Mouse (Mus musculus) left cerebral cortex, postnatal 25 days (tissue): ENCODE data around the gene Slc39a9. TPM values are rescaled to one million over a fixed set of nuclear protein-coding genes. Genes with fewer than 3 reads are reported as not detected.
A peak's percentile ranks its signal among the peaks of the same experiment; 100 is the strongest.

ENCODE experiments used
- DNase-seq, 2 experiments: peaks; one replicate each; pipeline ENCODE4 v3.0.0; 2022; ENCODE audit warnings: low spot score in 2 of 2, mixed read lengths in 1 of 2
- intact Hi-C: fragments of 180-260 bp; cut with DNase I; formaldehyde crosslinking; loops from one replicate; pipeline ENCODE4 v1.15.1; 2025
- total RNA-seq, 2 experiments: library from RNA; stranded (reverse); gene quantifications; 2 replicates each; pipeline ENCODE4 v1.2.3; 2021

Slc39a9 gene
- total RNA-seq, 2 experiments from 2014 or later, result 40.5 to 43.4 TPM

DNA sequence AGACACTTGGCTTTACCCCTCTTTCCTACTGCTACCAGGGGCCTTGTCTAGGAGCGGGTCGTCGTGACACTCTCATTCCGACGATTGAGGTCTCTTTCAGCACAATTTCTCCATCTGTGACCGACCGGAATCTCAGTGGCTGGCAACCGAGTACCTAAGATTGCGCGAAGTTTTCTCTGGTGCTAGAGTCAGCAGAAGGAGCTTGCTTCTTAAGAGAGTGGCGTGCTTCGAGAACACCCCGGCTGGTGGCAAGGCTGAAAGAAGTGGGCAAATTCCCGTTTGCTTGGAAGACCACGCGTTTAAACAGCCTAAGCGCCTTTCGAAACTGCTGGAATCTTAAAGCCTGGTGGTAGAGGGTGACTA, 804 bp downstream of the Slc39a9 start:
- DNase-seq, result no peak
- intact Hi-C loops, result loop anchor here (2.0 to 10.0 kb wide), 2 partner anchors 126 to 480 kb away; partner anchors contain the start of gene Galnt16

DNA sequence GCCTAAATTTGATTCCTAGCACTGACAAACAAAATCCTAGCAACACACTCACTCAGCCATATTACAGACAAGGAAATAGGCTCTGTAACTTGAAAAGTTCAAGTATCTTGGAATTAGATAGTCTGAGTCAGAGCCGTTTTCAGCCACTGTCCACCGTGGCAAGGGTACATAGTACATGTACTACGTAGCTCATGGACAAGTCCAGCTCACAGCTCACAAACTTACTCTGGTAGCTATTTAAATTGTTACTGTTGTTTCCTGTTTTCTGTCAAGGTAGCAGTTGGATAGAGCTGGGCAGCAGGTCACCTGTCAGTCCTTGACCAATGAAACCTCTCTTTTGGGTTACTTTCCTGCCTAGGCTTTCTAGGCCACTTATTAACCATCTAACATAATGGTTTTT, 2.7 kb downstream of the Slc39a9 start:
- intact Hi-C loops, result loop anchor here (10.0 kb wide), 1 partner anchor 482 kb away; no protein-coding TSS in a partner anchor
- DNase-seq, result no peak

DNA sequence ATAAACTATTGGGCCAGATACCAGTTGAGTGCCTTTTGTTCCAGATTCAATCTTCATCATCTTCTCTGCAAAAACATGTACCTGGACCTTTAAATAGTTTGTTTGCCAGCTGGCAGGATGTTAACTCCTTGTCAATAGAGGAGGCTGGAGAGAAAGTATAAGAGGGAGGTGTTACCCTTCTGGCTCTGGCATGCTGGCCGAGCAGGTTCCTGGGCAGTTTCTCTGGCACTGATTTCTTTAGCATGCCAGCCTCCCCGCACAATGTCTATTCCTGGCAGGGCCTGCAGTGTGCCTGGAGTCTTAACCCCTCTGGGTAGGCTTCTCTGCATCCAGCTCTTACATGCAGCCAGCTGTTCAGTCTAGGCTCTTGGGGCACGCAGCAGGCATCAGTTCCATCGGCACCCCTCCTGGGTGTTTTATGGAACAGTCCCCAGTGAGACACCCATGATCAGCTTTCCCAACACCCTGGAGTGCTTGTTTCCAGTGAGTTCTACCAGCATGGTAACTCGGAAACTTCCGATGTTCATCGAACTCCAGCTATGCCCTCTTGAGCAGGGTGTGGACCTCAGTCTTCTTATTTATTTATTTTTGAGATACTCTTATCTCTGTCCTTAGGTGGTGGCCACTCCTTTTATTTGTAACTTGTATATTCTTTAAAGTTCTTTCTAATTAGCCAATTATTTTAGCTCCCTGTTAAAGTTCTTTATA, 10.4 kb downstream of the Slc39a9 start:
- intact Hi-C loops, result no loop called here
- no peak for DNase-seq

DNA sequence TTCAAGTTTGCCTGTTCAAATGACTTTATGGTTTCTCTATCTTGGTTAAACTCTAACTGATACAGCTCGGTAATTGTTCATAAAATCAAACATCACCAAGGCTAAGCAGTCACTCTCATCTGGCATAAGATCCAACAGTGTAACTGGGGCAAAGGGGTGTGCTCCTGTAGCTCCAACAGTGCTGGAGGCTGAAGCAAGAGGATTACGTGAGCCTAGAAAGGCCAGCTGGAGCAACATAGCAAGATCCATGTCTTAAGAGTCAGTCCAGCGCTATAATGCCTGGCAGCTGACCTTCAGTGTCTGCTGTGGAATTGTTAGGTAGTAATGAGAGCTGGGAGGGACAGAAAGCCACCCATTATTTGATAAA, 11.0 kb downstream of the Slc39a9 start:
- DNase-seq, result no peak
- intact Hi-C loops, result no loop called here

DNA sequence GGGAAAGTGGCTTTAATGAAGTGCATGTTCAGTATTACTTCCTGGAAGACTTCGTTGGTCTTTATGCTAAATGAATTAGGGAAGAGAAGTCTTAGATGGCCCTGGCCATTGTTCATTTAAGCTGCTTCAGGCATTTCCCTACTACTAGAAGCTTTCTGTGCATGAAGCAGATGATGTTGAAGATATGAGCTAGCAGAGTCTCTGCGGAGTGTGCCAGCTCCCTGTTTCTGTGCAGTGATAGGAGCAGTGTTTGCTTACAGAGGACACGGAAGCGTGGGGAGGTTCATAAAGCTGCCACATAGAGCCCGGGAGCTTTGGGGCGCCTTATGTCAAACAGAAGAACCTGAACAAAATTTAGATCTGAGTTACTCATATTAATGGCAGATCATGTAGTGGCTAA, 15.0 kb downstream of the Slc39a9 start:
- DNase-seq, result no peak
- intact Hi-C loops, result no loop called here

DNA sequence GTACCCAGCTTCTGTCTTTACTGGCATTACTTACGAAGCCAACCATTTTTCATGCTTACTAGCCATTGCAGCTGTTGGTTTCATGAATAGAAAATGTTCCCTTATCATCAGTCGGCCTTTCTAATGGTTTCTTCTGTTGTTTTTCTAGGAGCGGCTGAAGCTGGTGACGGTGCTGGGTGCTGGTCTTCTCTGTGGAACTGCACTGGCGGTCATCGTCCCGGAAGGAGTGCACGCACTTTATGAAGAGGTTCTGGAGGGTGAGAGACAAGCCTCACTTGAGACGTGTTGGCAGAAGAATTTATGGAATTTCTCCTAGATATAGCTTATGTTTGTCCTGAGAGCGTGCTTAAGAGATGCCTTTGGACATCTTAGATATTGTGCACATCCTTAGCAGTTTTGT, 18.6 kb downstream of the Slc39a9 start:
- DNase-seq, result no peak
- intact Hi-C loops, result no loop called here

DNA sequence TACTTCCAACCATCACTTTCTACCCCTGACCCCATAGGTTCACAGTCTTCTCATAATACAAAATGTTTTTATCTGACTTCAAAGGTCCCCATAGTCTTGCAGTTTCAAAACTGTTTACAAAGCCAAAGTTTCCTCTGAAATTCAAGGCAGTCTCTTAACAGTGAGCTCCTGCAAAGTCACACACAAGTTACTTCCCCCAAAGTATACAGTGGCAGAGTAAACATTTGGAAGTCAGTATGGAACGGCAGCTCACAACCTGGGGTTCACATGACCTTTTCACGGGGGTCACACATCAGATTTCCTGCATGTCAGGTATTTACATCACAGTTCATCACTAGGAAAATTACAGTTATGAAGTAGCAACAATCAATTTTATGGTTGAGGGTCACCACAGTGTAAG, 20.3 kb downstream of the Slc39a9 start:
- no peak for DNase-seq
- intact Hi-C loops, result no loop called here

DNA sequence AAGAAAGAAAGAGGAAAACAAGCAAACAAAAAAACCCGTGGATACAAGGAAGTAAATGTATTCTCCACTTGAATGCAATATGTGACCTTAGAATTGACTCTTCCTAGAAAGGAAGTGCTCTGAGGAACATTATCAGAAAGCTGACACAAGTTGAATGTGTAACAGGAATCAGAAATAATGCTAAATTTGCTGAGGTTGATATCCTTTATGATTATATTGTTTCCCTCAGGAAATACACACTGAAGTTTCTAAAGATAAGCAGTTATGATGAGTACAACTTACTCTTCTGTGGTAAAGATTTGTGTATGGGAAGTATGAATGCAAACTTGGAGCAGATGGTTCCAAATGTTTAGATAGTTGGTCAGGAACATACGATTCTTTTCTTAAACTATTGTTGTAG, 24.7 kb downstream of the Slc39a9 start:
- DNase-seq, result no peak
- intact Hi-C loops, result no loop called here

DNA sequence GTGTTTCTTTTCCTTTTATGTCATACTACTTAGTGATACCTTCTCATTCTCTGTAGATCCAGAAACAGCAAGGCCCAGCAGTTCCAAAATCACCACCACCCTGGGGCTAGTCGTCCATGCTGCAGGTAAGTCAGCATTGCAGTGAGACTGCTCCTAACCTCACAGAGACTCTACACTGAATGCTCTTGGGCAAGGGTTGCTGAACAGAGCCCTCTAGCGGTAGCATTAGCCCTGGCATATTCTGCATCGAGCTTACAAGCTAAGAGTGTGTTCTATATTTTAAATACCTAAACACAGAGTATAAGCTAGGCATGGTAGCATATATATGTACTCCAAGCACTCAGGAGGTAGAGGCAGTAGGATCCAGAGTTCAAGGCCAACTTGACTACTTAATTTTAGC, 29.5 kb downstream of the Slc39a9 start:
- intact Hi-C loops, result no loop called here
- peak; percentile 58 to 72 for DNase-seq

DNA sequence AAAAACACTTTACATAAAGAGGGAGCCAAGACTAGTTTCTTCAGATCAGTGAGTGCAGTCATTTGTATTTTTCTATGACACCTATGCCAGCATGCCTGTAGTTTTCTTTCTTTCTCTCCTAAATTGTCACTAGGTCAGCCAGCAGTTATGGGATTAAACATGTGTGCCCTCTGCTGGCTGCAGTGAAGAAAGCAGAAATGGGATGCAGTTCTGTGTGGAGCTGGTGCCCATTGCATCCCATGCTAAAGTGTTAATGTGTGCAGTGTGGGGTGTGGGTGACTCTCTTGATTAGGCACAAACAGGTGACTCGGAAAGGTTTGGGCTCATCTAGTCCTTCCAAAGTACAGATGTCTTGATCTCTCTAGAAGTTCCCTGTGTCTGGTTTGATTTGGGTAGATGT, 37.7 kb downstream of the Slc39a9 start:
- DNase-seq, result peak; percentile 42 to 49
- intact Hi-C loops, result loop anchor here (2.0 to 5.0 kb wide), 2 partner anchors 41 to 183 kb away; no protein-coding TSS in a partner anchor

DNA sequence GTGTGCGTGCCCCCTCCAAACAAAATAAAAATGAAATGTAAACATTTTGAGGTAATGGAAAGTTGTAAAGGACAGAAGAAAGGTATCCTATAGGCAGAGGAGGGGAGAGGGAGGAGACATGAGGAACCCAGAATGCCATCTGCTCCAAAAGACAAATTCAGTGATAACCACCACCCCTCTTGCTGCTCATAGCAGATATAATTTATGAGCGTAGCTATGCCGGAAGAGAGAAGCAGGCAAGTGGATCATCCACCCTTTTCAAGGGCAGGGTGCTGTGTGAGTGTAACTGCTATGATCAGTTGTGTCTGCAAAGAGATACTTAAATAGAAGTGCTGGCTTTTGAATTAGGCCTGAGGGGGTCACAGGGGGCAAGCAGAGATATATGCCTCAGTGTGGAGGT, 39.9 kb downstream of the Slc39a9 start:
- intact Hi-C loops, result loop anchor here (5.0 kb wide), 1 partner anchor 39 kb away; no protein-coding TSS in a partner anchor

DNA sequence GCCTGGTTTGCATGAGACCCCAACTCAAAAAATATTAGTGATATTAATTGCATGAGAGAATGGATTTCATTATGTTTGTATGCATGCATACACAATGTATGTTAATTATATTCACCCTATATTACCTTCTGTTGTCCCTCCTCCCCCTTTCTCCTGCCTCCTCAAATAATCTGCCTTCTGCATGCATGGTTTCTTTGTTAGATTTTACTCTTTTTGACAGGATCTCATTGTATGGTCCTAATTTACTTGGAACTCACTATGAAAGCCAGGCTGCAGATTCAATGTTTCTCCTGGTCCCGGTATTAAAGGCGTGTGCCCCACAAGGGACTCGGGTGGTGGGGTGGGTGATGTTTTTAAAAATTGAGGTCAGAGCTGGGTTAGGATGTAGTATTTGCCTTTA, 40.6 kb downstream of the Slc39a9 start:
- intact Hi-C loops, result loop anchor here (5.0 kb wide), 1 partner anchor 38 kb away; no protein-coding TSS in a partner anchor
- no peak for DNase-seq

More for the DNA sequence above, 39.9 kb downstream of the Slc39a9 start:
- no peak for DNase-seq

DNA sequence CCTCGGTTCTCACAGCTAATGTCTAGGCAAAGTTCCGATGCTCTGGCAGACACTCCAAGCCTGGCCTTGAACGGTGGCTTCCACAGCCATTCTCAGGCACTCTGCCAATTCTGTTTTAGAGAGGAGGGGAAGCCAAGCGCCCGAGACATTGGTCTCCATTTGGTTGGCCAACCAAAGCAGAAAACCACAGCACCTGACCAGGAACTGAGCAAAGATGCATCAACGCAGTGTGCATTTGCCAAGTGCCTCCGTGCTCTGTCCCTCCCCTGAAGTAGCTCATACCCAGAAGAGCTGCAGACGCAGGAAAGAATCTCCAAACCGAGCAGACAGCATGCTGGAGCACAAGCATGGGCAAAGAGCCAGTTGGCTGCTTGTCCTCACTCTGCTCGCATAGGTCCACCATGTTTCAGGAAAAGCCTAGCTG, 44.1 kb downstream of the Slc39a9 start:
- intact Hi-C loops, result no loop called here
- peak in 1 of 2 experiments; percentile 14 for DNase-seq

DNA sequence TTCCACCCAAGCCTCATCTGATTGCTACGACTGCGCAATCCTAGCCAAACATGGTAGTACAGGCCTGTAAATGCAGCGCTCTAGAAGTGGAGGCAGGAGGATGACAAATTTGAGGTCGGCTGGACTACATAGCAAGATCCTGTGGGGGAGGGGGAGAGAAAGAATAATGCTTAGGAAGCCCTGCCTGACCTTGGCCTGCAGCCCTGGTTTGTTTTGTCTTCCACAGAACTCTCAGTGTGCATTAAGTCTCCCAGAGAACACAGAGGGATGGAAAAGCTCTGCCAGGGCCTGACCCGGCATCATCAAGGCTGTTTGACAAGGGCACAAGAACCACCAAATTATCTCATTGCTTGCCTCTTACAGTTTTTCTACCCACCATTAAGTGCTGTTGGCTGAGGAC, 46.0 kb downstream of the Slc39a9 start:
- no peak for DNase-seq
- intact Hi-C loops, result no loop called here

DNA sequence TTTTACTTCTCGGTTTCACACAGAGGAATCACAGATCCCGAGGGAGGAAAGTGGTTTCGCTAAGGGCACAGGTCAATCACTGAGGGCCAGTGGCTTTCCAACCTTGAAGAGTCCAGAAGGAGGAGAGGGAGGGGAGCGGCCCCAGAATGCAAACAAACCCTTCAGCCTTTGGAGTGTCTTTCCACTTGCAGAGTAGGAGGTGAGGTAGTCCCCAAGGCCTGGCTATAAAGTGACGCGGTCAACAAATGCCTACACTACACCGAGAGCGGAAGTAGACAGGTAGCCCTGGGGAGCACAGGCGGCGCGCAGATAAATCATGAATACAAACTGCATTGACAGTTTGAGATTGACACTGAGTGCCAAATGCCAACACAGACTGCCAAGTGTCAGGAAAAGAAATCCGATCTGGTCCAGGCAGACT, 48.0 kb downstream of the Slc39a9 start:
- intact Hi-C loops, result no loop called here
- DNase-seq, result no peak

DNA sequence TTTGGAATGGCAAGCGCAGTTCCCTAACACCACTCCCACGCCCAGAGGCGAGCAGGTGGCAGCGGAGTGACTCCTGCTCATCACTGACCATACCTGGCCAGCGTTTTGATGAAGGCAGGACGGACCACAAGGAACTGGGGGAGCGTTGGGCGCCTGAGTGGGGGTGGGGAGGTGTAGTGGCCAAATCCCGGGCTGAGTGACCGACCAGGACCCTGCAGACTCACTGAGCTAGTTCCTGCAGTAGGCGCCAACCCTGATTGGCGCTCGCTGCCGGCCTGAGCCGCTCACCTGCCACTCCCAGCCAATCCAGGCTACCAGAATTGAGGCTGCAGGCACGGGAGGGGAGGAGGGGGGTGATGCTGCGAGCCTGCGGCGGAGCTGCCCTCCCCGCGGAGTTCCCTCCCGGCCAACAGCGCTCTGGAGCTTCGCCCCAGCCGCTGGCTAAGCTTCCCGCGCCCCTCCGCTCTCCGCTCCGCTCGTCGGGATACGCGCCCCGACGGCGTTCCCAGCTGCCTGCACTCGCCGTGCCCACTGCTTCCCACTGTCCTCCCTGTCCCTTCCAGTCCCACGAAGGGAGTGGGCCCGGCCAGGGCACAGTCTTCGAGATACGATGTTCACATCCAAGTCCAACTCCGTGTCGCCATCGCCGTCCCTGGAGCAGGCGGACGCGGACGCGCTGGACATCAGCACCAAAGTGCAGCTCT, 48.7 kb downstream of the Slc39a9 start, which contains the start of gene Plekhd1:
Plekhd1 (plus strand) TSS at position 323 of the 704 bp plus-strand sequence.
- intact Hi-C loops, result no loop called here
- DNase-seq, result peak; percentile 5 to 23

DNA sequence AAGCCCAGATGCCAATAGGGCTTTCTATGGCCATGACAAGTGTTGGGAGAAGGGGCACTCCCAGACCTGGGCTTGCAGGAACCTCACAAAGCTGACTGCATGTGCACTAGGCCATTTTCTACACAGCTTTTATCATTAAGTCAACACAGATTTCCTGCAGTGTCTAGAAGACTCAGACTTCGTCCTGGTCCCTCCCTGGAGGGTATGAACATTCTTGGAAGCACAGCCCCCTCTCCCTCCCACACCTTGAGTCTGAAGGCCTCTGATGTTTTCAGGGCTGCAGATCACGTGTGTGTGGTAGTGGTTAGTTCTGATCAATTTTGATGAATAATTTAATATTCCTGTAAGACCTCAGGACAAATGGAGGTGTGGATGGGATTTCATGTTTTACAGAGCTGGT, 50.0 kb downstream of the Slc39a9 start:
- no peak for DNase-seq
- intact Hi-C loops, result no loop called here

DNA sequence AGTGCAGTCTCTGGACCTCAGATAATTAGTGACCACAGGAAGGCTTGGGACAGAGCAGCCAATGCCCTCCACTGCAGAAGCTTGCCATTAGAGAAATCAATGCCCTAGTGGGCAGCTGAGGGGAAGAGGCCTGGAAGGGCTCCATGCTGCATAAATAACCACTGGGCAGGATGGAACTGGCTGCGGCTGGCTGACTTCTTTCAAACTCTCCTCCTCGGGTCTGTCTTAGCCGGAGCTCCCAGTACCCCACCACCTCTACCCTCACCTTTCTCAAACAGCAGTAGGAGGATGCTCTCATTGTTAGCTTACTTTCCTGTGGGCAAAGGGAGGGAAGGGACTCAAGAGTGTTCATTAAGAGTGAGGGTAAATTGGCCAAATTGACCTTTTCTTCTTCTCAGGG, 51.3 kb downstream of the Slc39a9 start:
- intact Hi-C loops, result no loop called here
- peak in 1 of 2 experiments; percentile 16 for DNase-seq

DNA sequence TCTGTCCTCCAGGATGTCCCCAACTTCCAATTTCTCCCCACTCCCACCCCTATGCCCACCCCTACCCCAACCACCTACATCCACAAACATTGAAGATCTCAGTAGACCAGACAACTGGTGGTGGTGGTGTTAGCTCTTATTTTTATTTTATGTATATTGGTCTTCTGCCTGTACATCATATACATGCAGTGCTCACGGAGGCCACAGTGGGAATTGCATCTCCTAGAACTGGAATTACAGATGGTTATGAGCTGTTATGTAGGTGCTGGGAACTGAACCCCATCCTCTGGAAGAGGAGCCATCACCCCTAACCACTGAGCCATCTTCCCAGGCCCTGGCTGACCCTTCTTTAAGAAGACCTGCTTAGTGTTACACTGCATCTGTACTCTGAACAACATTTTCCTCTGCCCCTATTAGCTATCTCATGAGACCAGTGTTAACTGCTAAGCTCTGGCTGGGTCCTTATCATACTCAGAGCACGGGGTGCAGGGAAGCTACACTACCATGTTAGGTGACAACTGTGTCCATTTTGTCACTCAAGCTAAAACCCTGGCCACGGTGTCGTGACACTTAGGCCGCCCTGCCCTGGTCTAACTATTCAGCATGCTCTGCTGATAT, 55.0 kb downstream of the Slc39a9 start:
- no peak for DNase-seq
- intact Hi-C loops, result no loop called here

DNA sequence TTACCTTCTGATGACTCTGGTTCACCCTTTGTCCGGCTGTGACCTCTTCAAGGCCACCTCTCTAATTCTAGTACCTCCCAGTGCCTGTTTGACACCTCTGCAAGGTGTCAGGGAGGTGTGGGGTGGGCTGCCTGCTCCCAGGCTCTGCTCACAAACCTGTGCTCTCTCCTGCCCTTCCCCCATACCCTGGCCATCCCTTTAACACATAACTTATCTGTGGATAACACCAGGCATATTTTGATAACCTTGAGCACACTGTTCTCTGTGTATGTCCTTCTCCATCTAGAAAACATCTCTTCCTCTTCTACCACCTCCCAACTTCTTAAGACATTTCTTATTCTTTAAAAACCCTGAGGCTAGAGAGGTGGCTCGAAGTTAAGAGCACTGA, 55.5 kb downstream of the Slc39a9 start:
- no peak for DNase-seq
- intact Hi-C loops, result no loop called here

DNA sequence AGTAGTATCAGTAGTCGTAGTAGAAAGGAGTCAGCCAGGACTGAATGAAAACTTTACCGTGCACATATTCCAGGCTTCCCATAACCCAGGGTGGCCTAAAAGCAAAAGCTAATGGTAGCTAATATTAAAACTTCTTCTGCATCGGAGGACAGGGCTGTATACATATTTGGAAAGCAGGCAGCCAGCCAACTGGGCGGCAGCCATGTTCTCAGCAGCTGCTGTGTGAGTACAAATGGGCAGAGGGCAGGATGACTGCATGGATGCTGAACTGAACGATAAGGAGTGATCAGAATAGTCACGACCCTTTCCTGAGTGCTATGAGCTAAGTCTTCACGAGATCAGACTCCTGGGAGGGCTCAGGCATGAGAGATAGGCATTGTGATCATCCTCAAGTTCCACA, 57.6 kb downstream of the Slc39a9 start:
- intact Hi-C loops, result no loop called here
- DNase-seq, result no peak
